Mouse (Mus musculus): Measurements from ENCODE around the gene Ppil3. TPM values are rescaled to one million over a fixed set of nuclear protein-coding genes. Genes with fewer than 3 reads are reported as not detected.

Gene Ppil3
- polyA plus RNA-seq, 1 experiment from 2014 or later: 49.4 TPM

DNA sequence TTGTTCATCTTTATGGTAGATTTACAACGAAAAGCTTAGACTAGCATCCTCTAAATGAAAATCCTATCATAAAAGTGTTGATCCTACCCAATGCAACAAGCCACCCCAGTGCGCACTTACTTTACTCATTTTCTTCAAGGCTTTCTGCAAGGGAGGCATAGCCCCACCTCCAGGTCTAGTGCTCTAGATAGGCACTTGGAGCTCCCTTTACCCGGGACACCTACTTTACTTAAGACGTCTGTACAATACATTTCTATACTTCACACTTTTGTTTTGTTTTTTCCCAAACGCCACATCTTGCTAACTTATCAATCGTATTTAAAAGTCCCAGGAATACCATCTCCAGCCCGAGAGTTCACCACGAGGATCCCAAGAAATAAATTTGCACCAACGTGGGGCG lies 595 bp downstream of the Ppil3 start:
- Histone ChIP-seq H3K27me3 (no peaks in the 10 kb centered on the region), H3K9me3 (no peaks in the 10 kb centered on the region), H3K4me1 (peaks cover 26% of the 10 kb centered on the region), H3K4me3 (replicated peaks) (peak overlapping the region; percentile 66), H3K9ac (peak overlapping the region; percentile 79), H3K36me3 (replicated peaks) (peaks cover 36% of the 10 kb centered on the region), H3K4me2 (peak overlapping the region; percentile 64), H3K27ac (peak overlapping the region; percentile 88)
- ATAC-seq (ENCODE audit: low FRiP score): no peak
- 12% methylated on average over 10 of the region's 10 CpGs for WGBS

DNA sequence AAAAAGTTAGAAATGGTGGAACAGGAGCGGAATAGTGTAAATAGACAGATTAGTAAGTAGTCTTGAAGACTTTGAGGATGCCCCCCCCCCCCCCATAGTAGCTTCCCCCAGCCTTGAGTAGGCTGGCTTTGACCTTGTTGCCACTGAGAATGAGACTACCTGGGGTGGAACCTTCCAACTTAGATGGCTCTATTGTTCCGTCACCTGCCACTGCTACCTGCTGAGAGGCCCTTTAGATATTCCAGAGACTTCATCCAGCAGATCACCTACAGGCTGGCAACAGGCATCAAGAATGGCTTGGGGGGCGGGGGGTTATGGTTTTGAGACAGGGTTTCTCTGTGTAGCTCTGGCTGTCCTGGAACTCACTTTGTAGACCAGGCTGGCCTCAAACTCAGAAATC lies 20.7 kb downstream of the Ppil3 start:
- Histone ChIP-seq H3K36me3 (replicated peaks) (peaks cover 16% of the 10 kb centered on the region), H3K4me3 (replicated peaks) (no peak overlapping the region), H3K27ac (no peak overlapping the region), H3K9me3 (no peaks in the 10 kb centered on the region), H3K4me1 (peaks cover 18% of the 10 kb centered on the region), H3K9ac (no peak overlapping the region), H3K27me3 (no peaks in the 10 kb centered on the region), H3K4me2 (no peak overlapping the region)
- ATAC-seq (ENCODE audit: low FRiP score): no peak
- 90% methylated on average over 3 of the region's 3 CpGs for WGBS

DNA sequence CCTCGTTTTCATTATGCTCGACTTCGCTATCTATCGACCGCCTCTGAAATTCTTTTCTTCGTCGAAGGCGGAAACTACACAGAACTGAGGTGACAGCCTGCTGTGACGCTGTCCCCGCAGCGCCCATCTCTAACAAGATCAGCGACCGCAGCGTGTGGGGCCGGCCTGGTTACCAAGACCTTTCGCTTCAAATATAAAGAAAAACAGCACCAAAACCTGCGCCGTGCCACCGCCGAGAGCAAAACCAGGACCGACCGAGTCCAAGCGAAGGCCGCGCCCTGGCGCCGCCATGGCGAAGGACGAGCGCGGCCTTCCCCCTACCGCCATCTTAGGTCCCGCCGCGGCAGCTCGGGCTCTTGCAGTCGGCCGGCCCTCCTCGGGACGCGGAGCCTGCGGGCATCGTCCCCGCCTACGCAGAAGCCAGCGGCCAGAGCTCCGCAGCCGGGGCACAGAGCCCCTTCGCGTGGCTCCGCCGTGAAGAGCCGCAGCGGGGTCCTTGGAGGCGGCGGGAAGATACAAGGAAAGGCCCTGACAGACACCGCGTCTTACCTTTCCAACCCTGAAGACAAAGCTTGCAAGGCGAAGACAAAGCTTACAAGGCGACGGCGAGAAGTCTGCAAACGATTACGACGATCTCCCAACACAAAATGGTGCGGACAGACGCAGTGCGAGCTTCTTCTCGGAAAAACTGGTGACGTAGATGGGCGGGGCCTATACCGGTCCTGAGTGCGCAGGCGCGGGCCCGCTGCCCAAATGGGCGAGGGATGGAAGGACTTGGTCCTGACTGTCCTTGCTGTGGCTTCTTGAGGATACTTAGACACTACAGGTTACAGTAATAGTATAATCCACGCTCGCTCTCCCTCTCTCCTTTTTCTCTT lies 21.7 kb downstream of the Ppil3 start, which contains the start of gene Clk1:
Gene Clk1, minus strand, starts transcription at position 696 of the 878 bp plus-strand sequence.
- Histone ChIP-seq H3K27me3 (no peaks in the 10 kb centered on the region), H3K4me1 (peaks cover 18% of the 10 kb centered on the region), H3K9ac (peak within 1 kb of the TSS; percentile 99), H3K9me3 (no peaks in the 10 kb centered on the region), H3K27ac (peak within 1 kb of the TSS; percentile 99), H3K4me2 (peak within 1 kb of the TSS; percentile 69), H3K36me3 (replicated peaks) (peaks cover 24% of the 10 kb centered on the region), H3K4me3 (replicated peaks) (peak within 1 kb of the TSS; percentile 100)
- ATAC-seq (ENCODE audit: low FRiP score): peak; percentile 97
- WGBS: under 1% methylated on average over 79 of the region's 79 CpGs

DNA sequence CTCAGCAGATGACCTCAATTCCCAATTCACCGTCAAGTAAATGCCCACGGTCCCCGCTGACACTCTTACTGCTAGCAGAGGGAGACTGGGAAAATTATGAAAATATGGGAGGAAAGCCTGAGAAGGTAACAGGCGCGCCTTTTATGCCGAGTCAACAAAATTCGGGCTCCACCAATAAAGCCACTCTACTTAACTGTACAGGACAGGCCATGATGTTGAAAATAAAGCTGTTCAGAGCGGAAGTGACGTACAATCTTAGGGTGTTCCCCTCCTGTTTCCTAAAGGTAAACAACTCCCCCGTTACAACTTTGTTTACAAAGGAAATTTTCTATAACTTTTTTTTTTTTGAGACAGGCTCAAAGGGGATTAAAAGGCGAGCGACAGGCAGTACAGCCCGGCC lies 22.4 kb downstream of the Ppil3 start:
- Histone ChIP-seq H3K9me3 (no peaks in the 10 kb centered on the region), H3K9ac (peak overlapping the region; percentile 99), H3K4me2 (peak overlapping the region; percentile 69), H3K27ac (peak overlapping the region; percentile 99; the same call in 1 of the 2 replicates), H3K4me1 (peaks cover 18% of the 10 kb centered on the region), H3K36me3 (replicated peaks) (peaks cover 32% of the 10 kb centered on the region), H3K27me3 (no peaks in the 10 kb centered on the region), H3K4me3 (replicated peaks) (peak overlapping the region; percentile 100)
- ATAC-seq (ENCODE audit: low FRiP score): peak; percentile 33; the same call in 1 of the 2 replicates
- 16% methylated on average over 13 of the region's 13 CpGs for WGBS

DNA sequence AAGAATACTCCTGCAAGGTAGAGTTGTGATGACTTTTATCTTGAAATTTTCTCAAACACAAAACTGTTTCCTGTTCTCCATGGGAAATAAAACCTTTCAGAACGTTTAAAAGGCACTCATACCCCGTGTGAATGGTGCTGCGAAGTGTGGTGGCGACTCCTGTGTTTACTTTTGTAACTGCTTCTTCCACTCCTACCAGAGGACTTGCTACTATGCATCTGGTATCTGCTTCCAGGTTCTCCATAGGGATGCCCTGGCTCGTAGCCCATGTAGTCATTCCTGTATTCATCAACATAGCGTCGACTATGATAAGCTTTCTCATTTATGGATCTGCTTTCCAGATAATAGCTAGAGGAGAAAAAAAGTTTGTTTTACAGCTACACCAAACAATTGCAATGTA lies 24.3 kb downstream of the Ppil3 start:
- peaks cover 49% of the 10 kb centered on the region for H3K36me3 ChIP-seq (replicated peaks)
- H3K27me3 ChIP-seq: no peaks in the 10 kb centered on the region
- peaks cover 18% of the 10 kb centered on the region for H3K4me1 ChIP-seq
- no peak overlapping the region for H3K4me3 ChIP-seq (replicated peaks)
- H3K4me2 ChIP-seq: no peak overlapping the region
- WGBS: 78% methylated on average over 7 of the region's 7 CpGs
- no peaks in the 10 kb centered on the region for H3K9me3 ChIP-seq
- ATAC-seq (ENCODE audit: low FRiP score): no peak
- H3K27ac ChIP-seq: no peak overlapping the region
- no peak overlapping the region for H3K9ac ChIP-seq

DNA sequence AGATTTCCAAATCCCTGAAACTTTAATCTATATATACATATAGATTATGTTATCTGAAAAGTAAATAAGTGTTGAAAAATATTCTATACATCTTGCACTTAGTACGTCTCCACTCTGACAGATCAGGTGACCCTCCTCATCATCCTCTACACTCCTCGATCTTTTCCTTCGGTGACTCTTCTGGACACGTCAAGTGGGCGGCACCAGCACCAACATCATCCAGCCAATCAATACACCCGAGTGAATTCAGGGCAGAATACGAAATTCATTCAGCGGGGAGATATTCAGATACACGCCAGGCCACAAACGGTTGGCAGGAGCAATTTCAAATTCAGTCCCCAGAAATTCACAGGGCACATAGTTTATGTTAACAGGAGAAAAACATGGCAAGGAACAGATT lies 25.3 kb downstream of the Ppil3 start:
- Histone ChIP-seq H3K27me3 (no peaks in the 10 kb centered on the region), H3K4me1 (peaks cover 18% of the 10 kb centered on the region), H3K4me3 (replicated peaks) (no peak overlapping the region), H3K27ac (no peak overlapping the region), H3K9ac (no peak overlapping the region), H3K9me3 (no peaks in the 10 kb centered on the region), H3K36me3 (replicated peaks) (peaks cover 54% of the 10 kb centered on the region), H3K4me2 (no peak overlapping the region)
- no peak for ATAC-seq (ENCODE audit: low FRiP score)
- WGBS: 91% methylated on average over 10 of the region's 10 CpGs

DNA sequence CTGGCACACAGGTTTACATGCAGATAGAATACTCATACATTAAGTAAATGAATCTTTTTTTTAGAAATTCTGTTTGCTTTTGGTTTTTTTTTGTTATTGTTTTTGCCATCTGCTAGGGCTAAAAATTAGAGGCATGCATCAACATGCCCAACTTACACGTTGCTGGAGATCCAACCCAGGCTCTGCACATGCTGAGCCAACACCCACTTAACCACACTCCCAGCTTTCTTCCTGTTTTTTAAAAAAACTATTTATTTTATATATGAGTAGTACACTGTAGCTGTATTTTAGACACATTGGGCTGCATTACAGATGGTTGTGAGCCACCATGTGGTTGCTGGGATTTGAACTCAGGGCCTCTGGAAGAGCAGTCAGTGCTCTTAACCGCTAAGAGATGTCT lies 29.2 kb downstream of the Ppil3 start:
- Histone ChIP-seq H3K4me2 (no peak overlapping the region), H3K9ac (no peak overlapping the region), H3K27ac (no peak overlapping the region), H3K4me3 (replicated peaks) (no peak overlapping the region), H3K27me3 (no peaks in the 10 kb centered on the region), H3K4me1 (peaks cover 2% of the 10 kb centered on the region), H3K9me3 (no peaks in the 10 kb centered on the region), H3K36me3 (replicated peaks) (peaks cover 83% of the 10 kb centered on the region)
- no peak for ATAC-seq (ENCODE audit: low FRiP score)
- WGBS: 89% methylated on average over 2 of the region's 2 CpGs

DNA sequence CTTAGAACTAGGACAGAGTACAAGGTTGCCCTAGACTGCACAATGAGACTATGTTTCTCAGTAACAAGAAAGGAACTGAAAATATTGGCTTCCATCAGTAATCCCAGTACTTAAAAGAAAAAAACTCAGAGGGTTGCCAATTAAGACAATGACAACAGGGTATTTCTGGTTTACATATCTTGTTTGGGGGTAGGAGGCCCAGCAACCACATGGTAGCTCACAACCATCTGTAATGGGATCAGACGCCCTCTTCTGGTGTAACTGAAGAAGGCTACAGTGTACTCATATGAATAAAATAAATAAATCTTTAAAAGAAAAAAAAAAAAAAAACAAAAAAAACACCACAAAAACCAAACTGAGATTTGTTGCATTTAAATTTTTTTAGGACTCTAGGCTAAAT lies 29.8 kb downstream of the Ppil3 start:
- no peak overlapping the region for H3K27ac ChIP-seq
- WGBS: 42% methylated on average over 1 of the region's 1 CpGs
- H3K36me3 ChIP-seq (replicated peaks): peaks cover 86% of the 10 kb centered on the region
- H3K4me2 ChIP-seq: no peak overlapping the region
- no peak overlapping the region for H3K4me3 ChIP-seq (replicated peaks)
- H3K4me1 ChIP-seq: no peaks in the 10 kb centered on the region
- no peaks in the 10 kb centered on the region for H3K9me3 ChIP-seq
- no peak overlapping the region for H3K9ac ChIP-seq
- no peak for ATAC-seq (ENCODE audit: low FRiP score)
- H3K27me3 ChIP-seq: no peaks in the 10 kb centered on the region

DNA sequence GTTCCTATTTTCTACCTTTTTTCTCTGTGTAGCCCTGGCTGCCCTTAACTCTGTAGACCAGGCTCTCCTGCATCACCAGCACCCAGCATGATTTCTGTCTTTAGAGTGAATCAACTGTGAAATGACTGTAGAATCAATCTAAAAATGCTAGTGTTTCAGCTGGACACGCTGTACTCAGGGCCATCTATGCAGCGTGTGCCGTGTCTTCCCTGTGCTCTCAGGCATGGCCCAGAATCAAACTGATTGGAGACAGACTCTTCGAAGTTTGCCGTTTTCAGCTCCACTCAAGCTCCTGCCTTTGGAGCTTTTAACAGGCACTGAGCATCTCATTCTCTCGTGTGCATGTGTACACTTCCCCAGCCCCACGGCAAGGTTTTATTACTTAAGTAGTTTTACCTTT lies 34.5 kb downstream of the Ppil3 start:
- WGBS: 93% methylated on average over 7 of the region's 7 CpGs
- H3K4me2 ChIP-seq: no peak overlapping the region
- H3K27me3 ChIP-seq: no peaks in the 10 kb centered on the region
- H3K9ac ChIP-seq: no peak overlapping the region
- H3K4me3 ChIP-seq (replicated peaks): no peak overlapping the region
- H3K9me3 ChIP-seq: no peaks in the 10 kb centered on the region
- H3K36me3 ChIP-seq (replicated peaks): peaks cover 61% of the 10 kb centered on the region
- H3K4me1 ChIP-seq: no peaks in the 10 kb centered on the region
- no peak for ATAC-seq (ENCODE audit: low FRiP score)
- no peak overlapping the region for H3K27ac ChIP-seq

DNA sequence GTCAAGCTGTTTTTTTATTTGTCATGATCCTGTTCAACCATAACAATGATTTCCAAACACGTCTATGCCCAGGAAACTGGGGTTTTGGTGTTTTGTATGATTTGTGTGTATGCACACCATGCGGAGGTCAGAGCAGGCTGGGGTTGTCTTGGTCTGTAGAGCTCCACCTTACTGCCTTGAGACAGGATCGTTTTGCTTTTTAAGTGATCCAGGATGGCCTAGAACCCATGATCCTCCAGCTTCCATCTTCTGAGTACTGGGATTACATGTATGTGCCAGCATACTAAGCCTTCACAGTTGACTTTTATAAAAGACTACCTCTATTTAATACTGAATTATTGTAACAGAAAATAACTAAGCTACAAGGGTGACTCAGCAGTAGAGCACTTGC lies 35.1 kb downstream of the Ppil3 start:
- Histone ChIP-seq H3K4me1 (no peaks in the 10 kb centered on the region), H3K9ac (no peak overlapping the region)
- no peak for ATAC-seq (ENCODE audit: low FRiP score)

DNA sequence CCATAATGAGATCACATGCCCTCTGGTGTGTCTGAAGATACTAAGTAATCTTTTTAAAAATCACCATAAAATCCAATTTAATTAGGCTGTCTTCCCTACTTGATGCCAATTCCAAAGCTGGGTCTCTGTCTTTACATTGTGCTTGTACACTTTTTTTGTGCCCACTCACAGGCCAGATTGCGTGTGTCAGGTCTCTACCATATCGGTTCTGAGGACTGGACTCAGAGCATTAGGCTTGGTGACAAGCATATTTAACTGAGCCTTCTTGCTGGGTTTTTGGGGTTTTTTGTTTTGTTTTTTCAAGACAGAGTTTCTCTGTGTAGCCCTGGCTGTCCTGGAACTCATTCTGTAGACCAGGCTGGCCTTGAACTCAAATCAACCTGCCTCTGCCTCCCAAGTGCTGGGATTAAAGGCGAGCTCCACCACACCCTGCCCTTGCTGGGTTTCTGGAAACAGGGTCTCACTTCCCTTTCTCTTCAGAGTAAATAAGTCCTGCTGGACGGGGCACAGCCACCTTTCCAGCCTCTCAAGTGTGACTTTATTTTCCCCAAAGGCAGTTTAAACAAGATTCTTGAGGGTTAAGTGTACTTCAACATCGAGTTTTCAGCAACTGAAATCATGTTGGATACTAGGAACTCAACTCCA lies 35.6 kb downstream of the Ppil3 start:
- Histone ChIP-seq H3K27ac (no peak overlapping the region), H3K36me3 (replicated peaks) (peaks cover 61% of the 10 kb centered on the region), H3K9me3 (no peaks in the 10 kb centered on the region), H3K9ac (no peak overlapping the region), H3K4me2 (no peak overlapping the region), H3K4me3 (replicated peaks) (no peak overlapping the region), H3K4me1 (no peaks in the 10 kb centered on the region), H3K27me3 (no peaks in the 10 kb centered on the region)
- 85% methylated on average over 5 of the region's 5 CpGs for WGBS
- ATAC-seq (ENCODE audit: low FRiP score): no peak

More for the DNA sequence above, 35.1 kb downstream of the Ppil3 start:
- Histone ChIP-seq H3K4me3 (replicated peaks) (no peak overlapping the region), H3K4me2 (no peak overlapping the region), H3K27ac (no peak overlapping the region), H3K27me3 (no peaks in the 10 kb centered on the region), H3K9me3 (no peaks in the 10 kb centered on the region), H3K36me3 (replicated peaks) (peaks cover 62% of the 10 kb centered on the region)
- WGBS: 92% methylated on average over 3 of the region's 3 CpGs

DNA sequence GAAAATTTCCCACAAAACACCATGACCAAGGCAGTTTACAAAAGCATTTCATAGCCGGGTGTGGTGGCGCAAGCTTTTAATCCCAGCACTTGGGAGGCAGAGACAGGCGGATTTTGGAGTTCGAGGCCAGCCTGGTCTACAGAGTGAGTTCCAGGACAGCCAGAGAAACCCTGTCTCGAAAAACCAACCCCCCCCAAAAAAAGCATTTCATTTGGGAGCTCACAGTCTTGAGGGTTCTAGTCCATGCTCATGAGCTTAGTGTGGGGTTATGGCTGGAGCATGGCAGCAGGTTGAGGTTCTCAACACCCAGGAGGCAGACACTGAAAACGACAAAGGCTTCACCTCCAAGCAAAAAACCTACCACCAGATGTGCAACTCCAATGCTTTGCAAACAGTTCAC lies 37.1 kb downstream of the Ppil3 start:
- Histone ChIP-seq H3K4me3 (replicated peaks) (no peak overlapping the region), H3K4me2 (no peak overlapping the region), H3K9ac (no peak overlapping the region), H3K36me3 (replicated peaks) (peaks cover 61% of the 10 kb centered on the region), H3K4me1 (no peaks in the 10 kb centered on the region), H3K27me3 (no peaks in the 10 kb centered on the region), H3K27ac (no peak overlapping the region), H3K9me3 (no peaks in the 10 kb centered on the region)
- 78% methylated on average over 6 of the region's 6 CpGs for WGBS
- no peak for ATAC-seq (ENCODE audit: low FRiP score)
